Mouse (Mus musculus) large intestine, adult 2 months (tissue): ENCODE results near the gene Gm4744. TPM values are rescaled to one million over a fixed set of nuclear protein-coding genes. Genes with fewer than 3 reads are reported as not detected.
"Not testable (repeated sequence)": the region's sequence is repeated elsewhere in the genome, so short reads cannot be mapped to it uniquely, and the experiment has no call there.

Source experiments
- DNase-seq: peaks from one replicate; pipeline ENCODE4 v3.0.0-alpha.2; 2012; ENCODE audit warnings: low read depth, low spot score
- WGBS: fragments of 180-500 bp; shearing (Covaris S2); methylation state at CpG from one replicate; pipeline ENCODE4 v1.1.7; 2018; 5-methylcytosine and 5-hydroxymethylcytosine counted together
- polyA plus RNA-seq: library from polyadenylated mRNA; depleted of rRNA; stranded (reverse); fragments of >200 nt; gene quantifications from 2 replicates; pipeline ENCODE4 v1.2.3, GENCODE M21; 2012; rRNA removed

Gm4744 gene
- not detected in 2 replicates for polyA plus RNA-seq

DNA sequence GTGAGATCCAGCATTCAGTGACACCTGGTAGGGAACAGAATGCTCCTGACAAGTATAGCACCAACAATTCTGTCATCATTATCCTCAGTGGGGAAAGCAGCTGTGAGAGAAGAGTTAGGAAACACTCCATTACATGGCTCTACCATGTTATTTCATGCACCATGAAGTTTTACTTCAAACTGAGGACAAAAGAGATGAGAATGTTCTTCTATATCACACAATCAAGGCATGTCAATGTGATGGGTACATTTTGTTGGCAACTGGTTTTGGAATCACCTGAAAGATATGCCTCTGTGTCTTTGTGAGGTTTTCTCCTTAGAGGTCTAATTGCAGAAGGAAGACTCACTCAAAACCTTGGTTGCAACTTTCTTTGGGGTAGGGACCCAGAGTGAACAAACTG is at the start of gene Gm4744:
Gene Gm4744 (minus strand): TSS at position 101 of the 400 bp plus-strand sequence.
- DNase-seq = no peak

DNA sequence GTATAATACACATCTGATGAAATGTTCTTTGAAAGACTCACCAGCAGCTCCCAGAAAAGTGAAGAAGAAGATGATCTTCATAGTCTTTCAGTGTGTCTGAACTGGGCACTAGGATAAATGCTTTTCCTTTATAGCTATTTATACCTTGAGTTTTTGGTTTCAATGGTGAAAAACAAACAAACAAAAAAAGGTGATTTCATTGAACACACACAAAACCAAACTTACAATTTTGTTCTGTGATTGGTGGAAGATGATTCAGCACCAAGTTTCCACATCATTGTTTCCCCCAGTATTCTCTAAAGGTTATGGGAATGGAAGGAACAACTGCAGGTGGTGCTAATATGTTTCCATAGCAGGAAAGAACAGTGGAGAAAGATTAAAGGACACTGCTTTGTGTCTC is 47.7 kb upstream of the Gm4744 start, which contains the start of gene Gm2663:
Gene Gm2663 (minus strand): TSS at position 101 of the 400 bp plus-strand sequence.
- not testable (repeated sequence) for DNase-seq

DNA sequence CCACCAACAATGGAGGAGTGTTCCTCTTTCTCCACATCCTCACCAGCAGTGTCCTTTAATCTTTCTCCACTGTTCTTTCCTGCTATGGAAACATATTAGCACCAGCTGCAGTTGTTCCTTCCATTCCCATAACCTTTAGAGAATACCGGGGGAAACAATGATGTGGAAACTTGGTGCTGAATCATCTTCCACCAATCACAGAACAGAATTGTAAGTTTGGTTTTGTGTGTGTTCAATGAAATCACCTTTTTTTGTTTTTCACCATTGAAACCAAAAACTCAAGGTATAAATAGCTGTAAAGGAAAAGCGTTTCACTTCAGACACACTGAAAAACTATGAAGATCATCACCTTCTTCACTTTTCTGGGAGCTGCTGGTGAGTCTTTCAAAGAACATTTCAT is 12.8 kb upstream of the Gm4744 start, which contains the start of gene 1810009J06Rik:
Gene 1810009J06Rik (plus strand): TSS at position 301 of the 400 bp plus-strand sequence.
- DNase-seq = not testable (repeated sequence)
- WGBS = 91% methylated on average over 2 of the region's 2 CpGs

DNA sequence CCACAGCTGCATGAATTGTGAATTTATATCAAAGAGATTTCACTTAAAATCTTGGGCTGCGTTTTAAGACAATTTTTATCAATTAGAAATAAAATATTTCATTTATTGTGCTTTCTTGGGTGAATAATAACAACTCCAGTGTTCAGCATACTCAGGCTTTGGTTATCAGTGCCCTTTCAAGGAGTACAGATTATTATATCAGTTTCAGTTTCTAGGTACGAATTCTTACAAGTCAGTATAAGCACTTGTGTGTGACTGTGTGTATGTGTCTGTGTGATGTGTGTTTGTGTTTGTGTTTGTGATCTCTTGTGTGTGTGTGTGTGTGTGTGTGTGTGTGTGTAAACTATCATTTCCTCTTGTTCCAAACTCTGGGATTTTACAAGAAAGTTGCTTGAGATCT is 2.0 kb upstream of the Gm4744 start:
- DNase-seq = no peak
- WGBS = 38% methylated on average over 2 of the region's 2 CpGs

DNA sequence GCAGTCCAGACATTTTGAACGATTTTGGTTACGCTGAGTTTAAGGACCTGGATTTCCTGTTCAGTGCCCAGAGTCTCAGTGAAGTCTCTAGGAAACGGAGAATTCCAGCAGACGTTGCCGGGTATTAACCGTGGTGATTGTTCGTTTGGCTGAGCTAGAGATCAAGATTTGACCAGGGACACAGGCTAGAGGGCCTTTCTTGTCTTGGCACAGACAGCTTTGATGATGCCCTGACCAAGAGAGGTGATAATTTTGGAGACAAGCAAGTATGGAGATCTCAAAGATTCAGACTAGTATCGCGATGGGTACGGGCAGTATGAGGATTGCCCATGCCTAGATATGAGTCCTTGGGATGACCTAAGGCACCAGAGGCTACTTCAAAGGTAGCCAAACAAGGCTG is 11.2 kb downstream of the Gm4744 start, which contains the start of gene 1700074P13Rik:
Gene 1700074P13Rik (minus strand): TSS at position 101 of the 400 bp plus-strand sequence.
- DNase-seq = no peak
- WGBS = 92% methylated on average over 10 of the region's 10 CpGs

DNA sequence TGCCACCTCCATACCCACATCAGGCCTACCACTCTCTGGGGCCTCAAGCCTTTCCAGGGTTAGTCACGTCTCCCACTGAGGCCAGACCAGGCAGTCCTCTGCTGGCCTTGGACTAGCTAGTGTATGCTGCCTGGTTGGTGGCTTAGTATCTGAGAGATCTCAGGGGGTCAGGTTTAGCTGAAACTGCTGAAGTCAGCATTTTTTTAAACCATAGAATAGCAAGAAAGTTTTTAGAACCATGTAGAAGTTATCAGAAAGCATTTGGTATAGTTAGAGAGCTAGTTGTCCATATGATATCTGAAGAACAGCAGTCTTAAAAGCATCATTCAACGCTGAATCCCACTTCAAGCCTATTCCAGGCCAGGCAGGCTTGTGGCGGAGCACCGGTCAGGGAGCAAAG is 31.7 kb downstream of the Gm4744 start:
- WGBS = 83% methylated on average over 4 of the region's 4 CpGs
- DNase-seq = no peak

DNA sequence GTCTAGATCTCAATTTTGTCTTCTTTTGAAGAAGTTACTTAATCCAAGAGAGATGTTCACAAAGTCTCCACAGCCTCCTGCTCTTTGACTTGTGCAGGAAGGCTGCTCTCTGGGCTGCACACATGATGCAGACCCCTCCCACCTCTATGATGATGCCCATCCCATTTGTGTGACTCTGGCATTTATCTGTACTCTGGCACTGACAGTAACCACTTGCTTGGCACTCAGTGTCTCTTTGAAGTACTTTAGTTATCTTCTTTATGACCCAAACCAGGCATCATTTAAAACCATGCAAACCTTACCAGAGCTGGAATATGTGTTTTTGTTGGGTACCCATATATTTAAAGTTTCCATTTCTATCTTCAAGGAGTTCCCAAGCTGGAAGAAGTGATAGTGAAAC is 51.4 kb downstream of the Gm4744 start, which contains the start of gene Prss58:
Gene Prss58 (minus strand): TSS at position 101 of the 400 bp plus-strand sequence.
- DNase-seq = no peak

Other genes starting within 250 kb of the Gm4744 start
- gene Moxd2, start 64.4 kb downstream of the Gm4744 start, polyA plus RNA-seq = not detected in 2 replicates
- not detected in 2 replicates for gene Prss58, start 51.5 kb downstream of the Gm4744 start, polyA plus RNA-seq
- not detected in 2 replicates for gene 1700074P13Rik, start 11.3 kb downstream of the Gm4744 start, polyA plus RNA-seq
- gene 1810009J06Rik, start 12.9 kb upstream of the Gm4744 start, polyA plus RNA-seq = not detected in 2 replicates
- not detected in 2 replicates for gene Gm2663, start 47.6 kb upstream of the Gm4744 start, polyA plus RNA-seq
- 0.20 and 0.38 TPM in 2 replicates for gene 2210010C04Rik, start 83.6 kb upstream of the Gm4744 start, polyA plus RNA-seq